Mouse (Mus musculus): ENCODE measurements around the gene Pdss2. TPM values are rescaled to one million over a fixed set of nuclear protein-coding genes. Genes with fewer than 3 reads are reported as not detected.
A peak's percentile ranks its signal among the peaks of the same experiment; 100 is the strongest.

The Pdss2 gene
- polyA plus RNA-seq, 2 experiments: 4.4 to 4.7 TPM

GRCm38 (mm10) chr10:43479436-43480157 lies 258.3 kb downstream of the Pdss2 start:
- Histone ChIP-seq H3K9ac (replicated peaks) (peak overlapping the region; percentile 70), H3K4me2 (ENCODE audit: low read depth) (peak overlapping the region; percentile 93), H3K4me3 (ENCODE audit: insufficient read depth in 1 of 2, low read depth in 2 of 2, low read length in 2 of 2) (peak overlapping the region; percentile 83 to 84), H3K27ac (peak overlapping the region; percentile 63), H3K27me3 (ENCODE audit: control insufficient read depth, insufficient read depth, low read length) (no peaks in the 10 kb centered on the region), H3K9me3 (ENCODE audit: control insufficient read depth, low read length) (no peaks in the 10 kb centered on the region), H3K36me3 (replicated peaks; ENCODE audit: control insufficient read depth, insufficient read depth, low read depth) (no peaks in the 10 kb centered on the region), H3K4me1 (replicated peaks; ENCODE audit: control insufficient read depth in 2 of 2, insufficient read depth in 2 of 2, low read length in 1 of 2) (peaks cover 14 to 31% of the 10 kb centered on the region in 2 experiments)
- DNase-seq (ENCODE audit: low read depth in 3 of 3, low spot score in 3 of 3): peak; percentile 73 to 75 (median 74)
- peak; percentile 86 for ATAC-seq (ENCODE audit: insufficient read depth)
- 0% methylated on average over 74 of the region's 103 CpGs for WGBS (ENCODE audit: insufficient replicate concordance)
- TF ChIP-seq EP300 (IDR thresholded peaks at IDR 0.05; ENCODE audit: low read depth) (no peak), CTCF (IDR thresholded peaks at IDR 0.05; ENCODE audit: low read depth) (peak; percentile 52; the same call in 1 of the 2 replicates)

DNA sequence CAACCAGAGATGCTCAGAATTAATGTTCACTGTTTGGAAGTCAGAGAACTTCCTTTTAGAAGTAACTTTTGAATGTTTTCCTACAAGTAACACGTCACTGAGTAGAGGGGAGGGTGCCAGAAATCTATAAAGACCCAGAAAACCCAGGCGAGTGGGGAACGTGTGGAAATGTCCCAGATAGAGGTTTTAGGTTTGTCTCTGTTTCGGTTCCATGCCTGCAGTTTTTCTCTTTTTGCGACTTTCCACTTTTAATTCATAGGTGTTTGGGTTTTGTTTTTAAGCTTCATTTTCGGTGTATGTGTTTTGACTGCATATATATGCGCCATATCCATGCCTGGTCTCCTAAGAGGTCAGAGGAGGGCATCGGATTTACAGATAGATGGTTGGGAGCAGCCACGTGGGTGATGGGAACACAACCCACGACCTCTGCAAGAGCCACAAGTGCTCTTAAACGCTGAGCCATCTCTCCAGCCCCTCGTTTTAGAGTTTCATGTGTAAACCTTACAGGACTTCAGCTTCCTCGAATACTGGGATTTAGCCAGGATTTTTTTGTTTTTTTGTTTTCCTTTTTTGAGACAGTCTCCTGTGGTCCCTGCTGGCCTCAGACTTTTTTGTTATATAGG lies 259.1 kb downstream of the Pdss2 start:
- no peak for ATAC-seq (ENCODE audit: insufficient read depth)
- WGBS (ENCODE audit: insufficient replicate concordance): 11% methylated on average over 13 of the region's 13 CpGs
- Histone ChIP-seq H3K9me3 (ENCODE audit: control insufficient read depth, low read length) (no peaks in the 10 kb centered on the region), H3K4me3 (ENCODE audit: insufficient read depth in 1 of 2, low read depth in 2 of 2, low read length in 2 of 2) (peak overlapping the region; percentile 83 to 84), H3K9ac (replicated peaks) (peak overlapping the region; percentile 70), H3K27ac (peak overlapping the region; percentile 63), H3K4me2 (ENCODE audit: low read depth) (peak overlapping the region; percentile 93), H3K36me3 (replicated peaks; ENCODE audit: control insufficient read depth, insufficient read depth, low read depth) (no peaks in the 10 kb centered on the region), H3K4me1 (replicated peaks; ENCODE audit: control insufficient read depth in 2 of 2, insufficient read depth in 2 of 2, low read length in 1 of 2) (peaks cover 14 to 31% of the 10 kb centered on the region in 2 experiments), H3K27me3 (ENCODE audit: control insufficient read depth, insufficient read depth, low read length) (no peaks in the 10 kb centered on the region)
- no peak for TF ChIP-seq CTCF (IDR thresholded peaks at IDR 0.05; ENCODE audit: low read depth)
- no peak for TF ChIP-seq EP300 (IDR thresholded peaks at IDR 0.05; ENCODE audit: low read depth)
- DNase-seq (ENCODE audit: low read depth in 3 of 3, low spot score in 3 of 3): no peak

DNA sequence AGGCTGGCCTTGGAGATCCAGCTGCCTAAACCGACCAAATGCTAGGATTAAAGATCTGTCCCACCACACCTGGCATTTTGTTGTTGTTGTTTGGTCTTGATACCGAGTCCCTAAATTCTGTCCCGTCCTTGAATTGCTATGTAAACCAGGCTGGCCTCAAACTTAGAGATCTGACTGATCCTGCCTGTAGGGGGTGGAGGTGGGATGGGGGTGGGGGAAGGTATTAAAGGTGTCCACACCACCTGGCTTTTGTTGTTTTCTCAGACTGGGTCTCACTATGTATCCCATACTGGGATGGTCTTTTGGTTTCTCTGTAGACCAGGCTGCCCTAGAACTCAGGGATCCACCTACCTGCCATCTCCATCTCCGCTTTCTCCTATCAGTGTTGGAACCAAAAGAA lies 259.9 kb downstream of the Pdss2 start:
- Histone ChIP-seq H3K9ac (replicated peaks) (no peak overlapping the region; the same call in 1 of the 2 replicates), H3K4me3 (ENCODE audit: insufficient read depth in 1 of 2, low read depth in 2 of 2, low read length in 2 of 2) (no peak overlapping the region), H3K36me3 (replicated peaks; ENCODE audit: control insufficient read depth, insufficient read depth, low read depth) (no peaks in the 10 kb centered on the region), H3K27ac (no peak overlapping the region), H3K9me3 (ENCODE audit: control insufficient read depth, low read length) (no peaks in the 10 kb centered on the region), H3K4me2 (ENCODE audit: low read depth) (peak overlapping the region; percentile 93), H3K27me3 (ENCODE audit: control insufficient read depth, insufficient read depth, low read length) (no peaks in the 10 kb centered on the region), H3K4me1 (replicated peaks; ENCODE audit: control insufficient read depth in 2 of 2, insufficient read depth in 2 of 2, low read length in 1 of 2) (peaks cover 14 to 28% of the 10 kb centered on the region in 2 experiments)
- 0 out of 2 replicates have a peak, but pooled peaks have one; percentile 11 for TF ChIP-seq CTCF (IDR thresholded peaks at IDR 0.05; ENCODE audit: low read depth)
- TF ChIP-seq EP300 (IDR thresholded peaks at IDR 0.05; ENCODE audit: low read depth): no peak
- DNase-seq (ENCODE audit: low read depth in 3 of 3, low spot score in 3 of 3) (no peak), ATAC-seq (ENCODE audit: insufficient read depth) (no peak)
- WGBS (ENCODE audit: insufficient replicate concordance): 31% methylated on average over 4 of the region's 4 CpGs

GRCm38 (mm10) chr10:43482021-43482420 lies 260.7 kb downstream of the Pdss2 start:
- Histone ChIP-seq H3K4me3 (ENCODE audit: insufficient read depth in 1 of 2, low read depth in 2 of 2, low read length in 2 of 2) (no peak overlapping the region), H3K36me3 (replicated peaks; ENCODE audit: control insufficient read depth, insufficient read depth, low read depth) (no peaks in the 10 kb centered on the region), H3K4me2 (ENCODE audit: low read depth) (no peak overlapping the region), H3K27me3 (ENCODE audit: control insufficient read depth, insufficient read depth, low read length) (no peaks in the 10 kb centered on the region), H3K27ac (no peak overlapping the region), H3K9ac (replicated peaks) (no peak overlapping the region), H3K4me1 (replicated peaks; ENCODE audit: control insufficient read depth in 2 of 2, insufficient read depth in 2 of 2, low read length in 1 of 2) (peaks cover 14 to 28% of the 10 kb centered on the region in 2 experiments), H3K9me3 (ENCODE audit: control insufficient read depth, low read length) (no peaks in the 10 kb centered on the region)
- 84% methylated on average over 5 of the region's 5 CpGs for WGBS (ENCODE audit: insufficient replicate concordance)
- DNase-seq (ENCODE audit: low read depth in 3 of 3, low spot score in 3 of 3): no peak
- no peak for TF ChIP-seq CTCF (IDR thresholded peaks at IDR 0.05; ENCODE audit: low read depth)
- TF ChIP-seq EP300 (IDR thresholded peaks at IDR 0.05; ENCODE audit: low read depth): no peak
- no peak for ATAC-seq (ENCODE audit: insufficient read depth)

GRCm38 (mm10) chr10:43483426-43483995 lies 262.2 kb downstream of the Pdss2 start:
- Histone ChIP-seq H3K4me1 (replicated peaks; ENCODE audit: control insufficient read depth in 2 of 2, insufficient read depth in 2 of 2, low read length in 1 of 2) (peaks cover 16 to 23% of the 10 kb centered on the region in 2 experiments), H3K4me2 (ENCODE audit: low read depth) (no peak overlapping the region), H3K36me3 (replicated peaks; ENCODE audit: control insufficient read depth, insufficient read depth, low read depth) (no peaks in the 10 kb centered on the region), H3K9me3 (ENCODE audit: control insufficient read depth, low read length) (no peaks in the 10 kb centered on the region), H3K4me3 (ENCODE audit: insufficient read depth in 1 of 2, low read depth in 2 of 2, low read length in 2 of 2) (no peak overlapping the region), H3K27me3 (ENCODE audit: control insufficient read depth, insufficient read depth, low read length) (no peaks in the 10 kb centered on the region), H3K27ac (no peak overlapping the region), H3K9ac (replicated peaks) (no peak overlapping the region)
- 61% methylated on average over 9 of the region's 9 CpGs for WGBS (ENCODE audit: insufficient replicate concordance)
- ATAC-seq (ENCODE audit: insufficient read depth) (no peak), DNase-seq (ENCODE audit: low read depth in 3 of 3, low spot score in 3 of 3) (no peak)
- TF ChIP-seq EP300 (IDR thresholded peaks at IDR 0.05; ENCODE audit: low read depth) (no peak), CTCF (IDR thresholded peaks at IDR 0.05; ENCODE audit: low read depth) (no peak)

Data from liver, embryonic 14.5 days (tissue).